Mouse (Mus musculus): ENCODE results near the gene St14.

GRCm38 (mm10) chr9:31148135-31148534 lies 16.5 kb upstream of the St14 start:
- TF ChIP-seq CTCF (IDR thresholded peaks at IDR 0.05; ENCODE audit: low read depth), result no peak
- TF ChIP-seq EP300 (IDR thresholded peaks at IDR 0.05; ENCODE audit: low read depth), result no peak

Data from liver, postnatal 0 days (tissue).